Mouse (Mus musculus) spleen, postnatal 4 days (tissue): ENCODE data around the gene Cops9.

Experiments used
- DNase-seq, 2 experiments: peaks; one replicate each; pipeline ENCODE4 v3.0.0; 2022; ENCODE audit warnings: low spot score in 2 of 2

Gene Cops9

GRCm38 (mm10) chr1:92596019-92596418, 45.8 kb downstream of the Cops9 start:
- no peak for DNase-seq

GRCm38 (mm10) chr1:92594111-92594510, 47.7 kb downstream of the Cops9 start, which contains the start of gene Olfr1411:
Olfr1411 (plus strand) TSS chr1:92594411.
- DNase-seq, result no peak
